Mouse (Mus musculus): ENCODE data around the gene Tnn.
A peak's percentile ranks its signal among the peaks of the same experiment; 100 is the strongest.

The Tnn gene

DNA sequence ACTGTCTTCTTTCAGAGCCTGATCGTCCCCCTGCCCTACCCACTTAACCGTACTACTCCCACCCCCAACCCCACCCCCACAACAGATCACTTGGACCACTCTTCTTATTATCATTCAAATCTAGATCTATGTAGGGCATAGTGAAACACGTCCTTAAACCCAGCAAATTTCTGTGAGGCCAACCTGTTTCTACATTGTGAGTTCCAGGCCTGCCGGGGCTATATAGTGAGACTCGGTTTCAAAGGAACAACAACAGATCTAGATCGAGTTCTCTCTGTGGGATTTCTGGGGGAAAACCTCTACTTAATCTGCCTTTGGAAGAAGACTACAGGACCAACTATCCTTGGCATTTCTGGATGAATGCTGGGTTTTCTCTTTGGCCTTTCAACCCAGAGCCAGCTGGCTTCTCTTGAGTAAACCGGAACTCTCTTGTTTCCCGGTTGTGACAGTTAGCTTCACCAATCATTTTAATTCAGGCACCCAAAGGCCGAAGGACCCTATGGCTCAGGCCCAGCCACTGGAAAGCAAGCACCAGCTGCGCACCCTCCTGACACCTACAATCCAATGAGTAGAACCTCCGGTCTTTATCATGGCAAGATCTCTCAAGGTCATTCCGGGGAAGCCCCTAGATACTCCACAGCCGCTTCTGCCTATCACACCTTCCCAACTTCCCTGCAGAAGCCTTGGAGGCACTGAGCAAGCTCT is 110.0 kb downstream of the Tnn start:
- no peak for DNase-seq

DNA sequence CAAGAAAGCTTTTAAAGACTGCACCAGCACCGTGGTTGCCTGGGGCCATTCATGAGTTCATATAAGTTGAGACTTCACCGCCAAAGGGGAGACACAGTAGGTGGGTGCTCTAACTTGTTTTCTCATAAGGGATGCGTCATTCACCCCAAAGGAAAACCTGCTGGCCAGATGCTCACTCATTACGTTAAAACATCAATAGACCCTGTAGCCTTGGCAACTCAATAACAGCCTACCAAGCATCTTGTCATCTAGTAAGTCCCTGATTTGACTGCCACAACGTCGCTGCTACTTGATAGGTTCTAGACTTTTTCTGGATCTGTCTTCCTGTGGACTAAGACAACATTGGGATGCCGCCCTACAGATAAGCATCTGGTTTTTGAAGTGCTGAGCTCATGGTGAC is 111.0 kb downstream of the Tnn start:
- DNase-seq: no peak

DNA sequence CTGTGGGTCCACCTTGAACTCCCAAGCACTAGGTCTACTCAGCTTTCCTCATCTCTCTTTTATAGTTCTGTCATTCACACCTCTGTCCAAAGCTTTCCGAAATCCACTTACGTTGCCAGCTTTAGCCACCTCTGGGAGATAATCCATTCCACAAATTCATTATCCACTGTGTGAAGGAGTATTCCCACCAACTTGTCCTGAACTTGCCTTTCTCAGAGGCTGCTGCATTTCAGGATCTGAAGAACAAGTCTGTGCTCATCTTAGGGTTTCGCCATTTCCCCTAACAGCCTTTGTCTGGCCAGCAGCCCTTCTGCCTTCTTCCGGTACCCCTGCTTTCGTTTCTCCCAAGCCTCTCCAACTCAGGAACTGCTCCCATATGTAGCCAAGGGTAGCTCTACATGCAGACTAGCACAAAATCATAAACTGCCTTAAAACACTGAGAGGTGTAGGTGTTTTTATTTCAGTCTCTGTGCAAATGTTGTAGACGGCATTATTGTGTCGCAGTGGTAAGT is 112.1 kb downstream of the Tnn start:
- DNase-seq: no peak

DNA sequence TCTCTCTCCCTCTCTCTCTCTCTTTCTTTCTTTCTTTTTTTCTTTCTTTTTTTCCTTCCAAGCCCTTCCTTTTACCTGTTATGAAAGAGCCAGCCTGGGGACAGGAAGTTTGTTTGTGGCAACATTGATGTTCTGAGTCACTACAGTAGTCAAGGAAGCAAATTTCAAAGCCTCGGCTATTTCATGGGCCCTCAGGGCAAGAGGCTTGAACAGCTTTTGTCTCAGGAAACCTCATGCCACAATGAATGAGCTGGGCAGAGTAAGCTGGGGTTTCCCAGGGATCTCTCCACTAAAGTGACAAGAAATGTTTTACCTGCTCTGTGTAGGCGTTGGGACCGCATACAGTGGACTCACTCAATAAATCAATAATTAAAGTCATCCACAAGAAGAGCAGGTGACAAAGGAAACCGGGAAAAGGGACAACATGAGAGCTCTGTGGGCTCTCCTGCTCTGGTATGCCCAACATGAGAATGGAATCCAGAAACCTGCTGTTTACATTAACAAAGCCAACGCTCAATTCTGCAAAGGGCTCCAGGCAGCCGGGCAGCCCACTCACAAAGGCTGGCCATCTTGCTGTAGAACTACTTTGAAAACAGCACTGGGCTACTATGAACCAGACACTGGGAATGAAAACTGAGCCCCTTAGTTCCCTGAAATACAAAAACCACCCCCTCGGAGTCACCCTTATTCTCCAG is 113.3 kb downstream of the Tnn start:
- no peak for DNase-seq

DNA sequence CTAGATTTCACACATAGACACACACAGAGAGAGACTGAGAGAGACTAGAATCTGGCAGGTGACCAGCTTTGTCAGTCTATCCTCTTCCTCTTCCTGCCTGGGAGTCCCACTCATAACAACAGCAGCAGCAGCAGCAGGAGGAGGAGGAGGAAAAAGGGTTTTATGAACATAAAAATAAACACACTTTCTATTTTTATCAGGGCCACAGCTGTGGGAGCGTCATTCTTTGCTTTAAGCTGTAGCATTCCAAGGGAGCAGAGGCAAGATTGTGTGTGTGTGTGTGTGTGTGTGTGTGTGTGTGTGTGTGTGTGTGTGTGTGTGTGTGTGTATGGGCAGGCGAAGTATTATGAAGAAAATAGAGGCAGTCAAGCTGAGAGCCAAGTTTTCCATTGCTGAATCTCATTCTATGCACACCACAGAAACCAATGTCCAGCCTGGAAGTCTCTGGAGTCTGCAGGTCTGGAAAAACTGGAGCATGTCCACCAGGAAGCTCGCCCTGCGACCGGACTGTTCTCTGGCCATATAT is 116.3 kb downstream of the Tnn start:
- DNase-seq: peak; percentile 38

DNA sequence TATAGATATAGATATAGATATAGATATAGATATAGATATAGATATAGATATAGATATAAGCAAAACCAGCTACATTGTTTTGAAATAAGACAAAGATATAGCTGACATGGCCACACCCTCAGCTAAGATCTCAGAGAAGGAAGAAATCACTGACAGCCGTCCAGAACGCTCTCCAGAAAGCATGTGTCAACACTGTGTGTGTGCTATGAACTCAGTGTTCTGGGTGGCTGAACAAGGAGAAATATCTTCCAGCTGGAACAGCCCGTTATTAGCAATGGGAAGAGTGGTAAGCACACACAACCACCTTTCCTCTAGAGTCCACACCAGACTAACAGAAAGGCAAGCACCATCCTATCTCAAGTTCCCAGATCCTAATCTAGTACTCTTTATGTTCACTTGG is 117.8 kb downstream of the Tnn start:
- DNase-seq: no peak

All from kidney, adult 11 months (tissue).